Mouse (Mus musculus): ENCODE results near the gene Six3.

The Six3 gene

GRCm38 (mm10) chr17:85613266-85613860 is at the start of gene Six3:
Six3 (plus strand) TSS chr17:85613608.
- no peak for DNase-seq (ENCODE audit: low spot score in 2 of 2)

- DNase-seq (ENCODE audit: low spot score in 2 of 2) = no peak
These were observed 49.3 kb upstream of the Six3 start for GRCm38 (mm10) chr17:85564107-85564506.

GRCm38 (mm10) chr17:85574023-85574422 is 39.4 kb upstream of the Six3 start:
- DNase-seq (ENCODE audit: low spot score in 2 of 2) = no peak

- DNase-seq (ENCODE audit: low spot score in 2 of 2) = no peak
These were observed 35.1 kb upstream of the Six3 start for GRCm38 (mm10) chr17:85578290-85578689.

- no peak for DNase-seq (ENCODE audit: low spot score in 2 of 2)
These were observed 34.1 kb upstream of the Six3 start for GRCm38 (mm10) chr17:85579350-85579749.

- DNase-seq (ENCODE audit: low spot score in 2 of 2) = no peak
These were observed 33.2 kb upstream of the Six3 start for GRCm38 (mm10) chr17:85580221-85580620.

GRCm38 (mm10) chr17:85584170-85584569 is 29.2 kb upstream of the Six3 start:
- DNase-seq (ENCODE audit: low spot score in 2 of 2) = no peak

- no peak for DNase-seq (ENCODE audit: low spot score in 2 of 2)
These were observed 28.8 kb upstream of the Six3 start for GRCm38 (mm10) chr17:85584573-85584972.

GRCm38 (mm10) chr17:85585779-85586178 is 27.6 kb upstream of the Six3 start:
- no peak for DNase-seq (ENCODE audit: low spot score in 2 of 2)

- DNase-seq (ENCODE audit: low spot score in 2 of 2) = no peak
These were observed 21.4 kb upstream of the Six3 start for GRCm38 (mm10) chr17:85591976-85592375.

GRCm38 (mm10) chr17:85595853-85596252 is 17.6 kb upstream of the Six3 start:
- no peak for DNase-seq (ENCODE audit: low spot score in 2 of 2)

GRCm38 (mm10) chr17:85596341-85596890 is 17.0 kb upstream of the Six3 start:
- no peak for DNase-seq (ENCODE audit: low spot score in 2 of 2)

- DNase-seq (ENCODE audit: low spot score in 2 of 2) = no peak
These were observed 13.9 kb upstream of the Six3 start for GRCm38 (mm10) chr17:85599520-85599919.

GRCm38 (mm10) chr17:85606463-85606862 is 6.9 kb upstream of the Six3 start:
- no peak for DNase-seq (ENCODE audit: low spot score in 2 of 2)

- DNase-seq (ENCODE audit: low spot score in 2 of 2) = no peak
These were observed 5.6 kb upstream of the Six3 start for GRCm38 (mm10) chr17:85607556-85608365.

- DNase-seq (ENCODE audit: low spot score in 2 of 2) = no peak
These were observed 4.9 kb upstream of the Six3 start for GRCm38 (mm10) chr17:85608366-85609093.

GRCm38 (mm10) chr17:85609094-85609425 is 4.3 kb upstream of the Six3 start:
- no peak for DNase-seq (ENCODE audit: low spot score in 2 of 2)

GRCm38 (mm10) chr17:85609621-85610392 is 3.6 kb upstream of the Six3 start:
- DNase-seq (ENCODE audit: low spot score in 2 of 2) = no peak

- DNase-seq (ENCODE audit: low spot score in 2 of 2) = no peak
These were observed 2.9 kb upstream of the Six3 start for GRCm38 (mm10) chr17:85610393-85611115.

GRCm38 (mm10) chr17:85611521-85612515 is 1.6 kb upstream of the Six3 start:
- no peak for DNase-seq (ENCODE audit: low spot score in 2 of 2)

Measured in left cerebral cortex, adult 9 months (tissue).